ENCODE assay signal across 29 mouse cellular contexts in the genomic region with DNA sequence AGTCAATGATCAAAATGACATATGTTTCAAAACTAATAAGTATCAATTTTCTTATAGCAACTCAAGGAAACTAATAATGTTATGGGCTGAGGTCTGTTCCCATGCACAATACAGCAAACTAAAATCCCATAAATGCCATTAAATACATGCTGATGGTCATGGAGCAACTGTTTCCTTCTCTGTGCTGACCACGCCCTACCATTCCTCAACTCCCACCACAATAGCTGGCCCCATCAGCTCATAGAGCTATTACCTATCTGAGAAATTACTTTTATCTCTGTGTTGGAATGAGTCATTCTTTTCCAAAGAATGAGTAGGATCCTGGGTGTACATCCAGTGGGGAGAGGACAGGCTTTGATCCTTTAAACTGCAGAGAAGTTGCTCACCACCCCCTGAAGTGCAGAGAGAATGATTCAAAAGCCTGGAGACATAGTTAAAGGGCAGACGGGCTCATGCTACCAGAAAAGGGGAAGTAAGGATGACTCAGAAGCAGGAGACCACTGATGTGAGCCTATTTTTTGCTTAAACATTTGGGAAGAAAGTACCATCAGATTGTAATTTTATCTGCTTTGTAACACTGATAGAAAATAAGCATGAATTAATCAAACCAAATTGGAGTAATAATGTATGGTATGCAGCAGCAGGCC.
DNase-seq lines count a peak whose midpoint lies in the region; ATAC-seq and TF ChIP-seq lines count a peak whose summit lies in the region.
"Had no signal": no experiment of that assay in that cellular context is flagged by ENCODE, and none has a peak within 500 bp of the region (broad histone marks: within the 10 kb centered on the region; RNA-seq: fewer than 3 reads in every experiment).

No protein-coding gene starts in this region.

- no peak overlapping the region for H3K4me3 ChIP-seq in layer of hippocampus, adult 2 months
- H3K4me3 ChIP-seq: embryonic facial prominence, embryonic 10.5 days; embryonic facial prominence, embryonic 15.5 days; forebrain, embryonic 12.5 days; heart, embryonic 12.5 days; left cerebral cortex, adult 2 months; limb, embryonic 13.5 days; liver, embryonic 12.5 days; midbrain, embryonic 10.5 days had no signal

- peak; percentile 16 for DNase-seq in layer of hippocampus, adult 9-11 months
- no peak for DNase-seq in layer of hippocampus, adult 2 months (ENCODE audit: low spot score in 2 of 2)
- DNase-seq in brain, adult 2 months (ENCODE audit: low read depth, low spot score): peak; percentile 71
- DNase-seq in adrenal gland, postnatal 36 days: no peak
- no peak for DNase-seq in gastrocnemius, adult 8-10 months (ENCODE audit: low spot score in 2 of 2)
- no peak for DNase-seq in liver
- no peak for DNase-seq in cerebellum, adult 9-11 months
- DNase-seq: cerebellum, adult 18-20 months; cerebellum, postnatal 14 days; gastrocnemius, postnatal 14 days; heart, adult 11 months; heart, postnatal 4 days; kidney, adult 9 months; kidney, postnatal 10 days; liver, postnatal 0 days; lung, postnatal 36 days; retina, postnatal 1 day; right cerebral cortex, postnatal 14 days had no signal

- peak; percentile 71 to 82 for ATAC-seq in hematopoietic stem cell, adult 5-6 weeks (replicated peaks in 1 of 2; ENCODE audit: insufficient read depth in 1 of 2, low FRiP score in 2 of 2, low TSS enrichment in 1 of 2, low read depth in 1 of 2, poor library complexity in 2 of 2, severe bottlenecking in 2 of 2)
- ATAC-seq: intestine, postnatal 0 days; liver, embryonic 12.5 days; liver, postnatal 0 days had no signal

- TF ChIP-seq CTCF in layer of hippocampus, adult 2 months (conservative IDR thresholded peaks at IDR 0.05): no peak

- H3K27ac ChIP-seq in layer of hippocampus, adult 2 months: no peak overlapping the region
- H3K27ac ChIP-seq: embryonic facial prominence, embryonic 10.5 days; embryonic facial prominence, embryonic 15.5 days; forebrain, embryonic 12.5 days; hindbrain, embryonic 14.5 days; left cerebral cortex, adult 2 months; limb, embryonic 13.5 days; liver, embryonic 12.5 days; midbrain, embryonic 10.5 days had no signal

Comparison
In these comparisons a context has a peak if more than half of its experiments do, and no peak if none do; other contexts are left out.
1. DNase-seq: peak in layer of hippocampus, adult 9-11 months (single experiment) and brain, adult 2 months (single experiment); none in layer of hippocampus, adult 2 months (0 of 2), adrenal gland, postnatal 36 days (0 of 2), gastrocnemius, adult 8-10 months (0 of 2), liver (single experiment) and cerebellum, adult 9-11 months (single experiment).